Mouse (Mus musculus): Measurements from ENCODE around the gene Csmd2.

DNA sequence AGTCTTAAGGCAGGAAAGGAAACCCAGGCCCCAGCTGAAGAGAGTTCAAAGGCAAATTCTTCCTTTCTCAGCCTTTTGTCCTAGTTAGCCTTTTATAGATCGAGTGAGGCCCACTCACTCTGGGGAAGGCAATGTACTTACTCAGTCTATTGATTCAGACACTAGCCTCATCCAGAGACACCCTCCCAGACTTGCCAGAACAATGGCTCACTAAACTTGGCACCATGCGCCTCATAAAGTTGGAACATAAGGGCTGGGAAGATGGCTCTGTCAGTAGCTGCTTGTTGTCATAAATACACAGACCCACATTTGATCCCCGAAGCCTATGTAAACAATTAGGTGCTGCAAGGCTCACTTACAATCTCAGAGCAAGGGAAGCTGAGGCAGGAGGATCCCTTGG, 104.3 kb downstream of the Csmd2 start:
- TF ChIP-seq CTCF (IDR thresholded peaks at IDR 0.05; ENCODE audit: low read depth, low read length) = no peak
- no peak for TF ChIP-seq GATA1 (IDR thresholded peaks at IDR 0.05; ENCODE audit: borderline replicate concordance, low read length)
- no peak for TF ChIP-seq TAL1 (conservative IDR thresholded peaks at IDR 0.05; ENCODE audit: low read depth, low read length)
